Mouse (Mus musculus) hindbrain, embryonic 14.5 days (tissue): ENCODE results near the gene 4921524J17Rik. TPM values are rescaled to one million over a fixed set of nuclear protein-coding genes. Genes with fewer than 3 reads are reported as not detected.
A peak's percentile ranks its signal among the peaks of the same experiment; 100 is the strongest.

Source experiments
- ATAC-seq: fragments of 200-750 bp; cut with Nextera tagmentation; 2 replicates; pipeline ENCODE4 v1.8.0; 2017; ENCODE audit warnings: moderate number of reproducible peaks, mild to moderate bottlenecking, moderate TSS enrichment, moderate library complexity; ENCODE audit not compliant: low FRiP score
- DNase-seq: peaks from one replicate; pipeline ENCODE4 v3.0.0-alpha.2; 2015; ENCODE audit warnings: low spot score
- H3K27ac ChIP-seq: fragments of 300-500 bp; sonication (generic); 2 replicates; pipeline ENCODE4 v1.5.1; 2014; ENCODE audit warnings: mild to moderate bottlenecking, moderate library complexity
- H3K27me3 ChIP-seq: fragments of 300-500 bp; sonication (generic); 2 replicates; pipeline ENCODE4 v1.6.1; 2014; ENCODE audit warnings: mild to moderate bottlenecking, low read length, mixed read lengths; ENCODE audit not compliant: control insufficient read depth, insufficient read depth
- H3K36me3 ChIP-seq: fragments of 300-500 bp; sonication (generic); replicated peaks from 2 replicates; pipeline ENCODE4 v1.6.1; 2014; ENCODE audit not compliant: control insufficient read depth, insufficient read depth
- H3K4me1 ChIP-seq: fragments of 300-500 bp; sonication (generic); replicated peaks from 2 replicates; pipeline ENCODE4 v1.6.1; 2014; ENCODE audit warnings: antibody characterized with exemption, low read length, mixed read lengths; ENCODE audit not compliant: control insufficient read depth, insufficient read depth
- H3K4me2 ChIP-seq: fragments of 300-500 bp; sonication (generic); replicated peaks from 2 replicates; pipeline ENCODE4 v1.6.1; 2014; ENCODE audit warnings: mild to moderate bottlenecking, moderate library complexity
- H3K4me3 ChIP-seq: fragments of 300-500 bp; sonication (generic); replicated peaks from 2 replicates; pipeline ENCODE4 v1.5.1; 2014; ENCODE audit warnings: mild to moderate bottlenecking, low read length
- H3K9ac ChIP-seq: fragments of 300-500 bp; sonication (generic); 2 replicates; pipeline ENCODE4 v1.6.1; 2014
- H3K9me3 ChIP-seq: fragments of 300-500 bp; sonication (generic); 2 replicates; pipeline ENCODE4 v1.6.1; 2016; ENCODE audit warnings: low read length; ENCODE audit not compliant: control insufficient read depth
- WGBS: fragments of 180-500 bp; shearing (Covaris S2); extraction: QIAGEN DNeasy Blood & Tissue Kit; methylation state at CpG from one replicate; pipeline ENCODE4 v1.1.7; 2014; 5-methylcytosine and 5-hydroxymethylcytosine counted together
- polyA plus RNA-seq: library from polyadenylated mRNA; unstranded; fragments of >200 nt; fragmentation: Nextera tagmentation; extraction: Ambion mirVana; gene quantifications from 2 replicates; pipeline ENCODE4 v1.2.1, GENCODE M21; 2014

The 4921524J17Rik gene
- 35.7 and 46.9 TPM in 2 replicates for polyA plus RNA-seq

DNA sequence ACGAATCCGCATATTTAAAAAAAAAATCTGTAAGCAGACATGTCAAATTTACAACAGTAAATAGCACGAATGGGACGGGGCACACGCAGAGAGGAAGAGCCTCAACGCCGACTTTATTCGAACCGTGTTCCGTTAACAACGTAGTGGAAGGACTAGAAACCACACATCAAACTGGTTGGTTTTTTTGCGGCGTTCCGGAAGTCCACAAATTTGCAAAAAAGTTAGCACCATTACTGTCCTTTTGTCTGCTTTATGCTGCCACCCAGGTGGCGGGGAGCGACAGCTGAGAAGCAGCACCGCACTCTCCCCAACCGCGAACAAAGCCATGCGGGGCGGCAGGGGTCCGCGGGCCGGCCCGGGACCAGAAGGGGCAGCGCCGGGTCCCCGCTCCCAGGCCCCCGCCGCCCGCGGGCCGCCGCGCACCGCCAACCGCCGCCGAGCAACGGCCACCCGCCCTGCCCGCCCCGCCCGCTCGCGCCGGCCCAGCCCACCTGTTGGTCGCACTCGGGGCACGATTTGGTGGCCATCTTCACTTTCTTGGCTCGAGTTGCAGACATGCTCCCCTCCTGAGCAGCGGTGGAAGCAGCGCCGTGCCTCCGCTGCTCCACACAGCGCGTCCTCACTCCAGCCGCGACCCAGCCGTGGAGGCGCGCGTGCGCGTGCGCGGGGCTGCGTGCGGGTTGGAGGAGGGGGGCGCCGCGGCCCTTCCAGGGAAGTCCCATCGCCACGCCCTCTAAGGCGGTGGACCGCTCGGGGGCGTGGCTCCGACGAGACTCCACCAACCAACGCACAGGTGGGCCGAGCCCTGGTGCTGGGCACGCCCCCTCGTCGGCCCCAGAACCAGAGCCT is at the start of gene 4921524J17Rik:
TSS of gene 4921524J17Rik (minus strand) at position 666 of the 849 bp plus-strand sequence.
- Histone ChIP-seq H3K4me3 (peak within 1 kb of the TSS; percentile 71), H3K4me1 (peaks cover 21% of the 10 kb centered on the region), H3K9me3 (no peaks in the 10 kb centered on the region), H3K27me3 (no peaks in the 10 kb centered on the region), H3K4me2 (peak within 1 kb of the TSS; percentile 67), H3K27ac (peak within 1 kb of the TSS; percentile 90), H3K9ac (peak within 1 kb of the TSS; percentile 77), H3K36me3 (no peaks in the 10 kb centered on the region)
- ATAC-seq (peak; percentile 99), DNase-seq (peak; percentile 97)
- WGBS = under 1% methylated on average over 80 of the region's 85 CpGs

GRCm38 (mm10) chr8:85482427-85482826 is 49.8 kb upstream of the 4921524J17Rik start:
- no peak overlapping the region for H3K27ac ChIP-seq
- H3K36me3 ChIP-seq = no peaks in the 10 kb centered on the region
- no peaks in the 10 kb centered on the region for H3K4me1 ChIP-seq
- H3K4me2 ChIP-seq = no peak overlapping the region
- H3K9me3 ChIP-seq = no peaks in the 10 kb centered on the region
- H3K4me3 ChIP-seq = no peak overlapping the region
- H3K9ac ChIP-seq = no peak overlapping the region
- H3K27me3 ChIP-seq = no peaks in the 10 kb centered on the region
- 71% methylated on average over 6 of the region's 6 CpGs for WGBS
- DNase-seq (no peak), ATAC-seq (no peak)

GRCm38 (mm10) chr8:85481900-85482299 is 49.3 kb upstream of the 4921524J17Rik start:
- no peak overlapping the region for H3K9ac ChIP-seq
- no peak overlapping the region for H3K4me3 ChIP-seq
- 32% methylated on average over 10 of the region's 10 CpGs for WGBS
- H3K9me3 ChIP-seq = no peaks in the 10 kb centered on the region
- no peak overlapping the region for H3K27ac ChIP-seq
- H3K36me3 ChIP-seq = no peaks in the 10 kb centered on the region
- peak overlapping the region; percentile 34 for H3K4me2 ChIP-seq
- no peaks in the 10 kb centered on the region for H3K27me3 ChIP-seq
- no peak for DNase-seq
- ATAC-seq = no peak
- no peaks in the 10 kb centered on the region for H3K4me1 ChIP-seq

GRCm38 (mm10) chr8:85479710-85480109 is 47.1 kb upstream of the 4921524J17Rik start:
- ATAC-seq = no peak
- Histone ChIP-seq H3K4me3 (no peak overlapping the region), H3K9ac (no peak overlapping the region), H3K4me1 (no peaks in the 10 kb centered on the region), H3K4me2 (no peak overlapping the region), H3K36me3 (no peaks in the 10 kb centered on the region), H3K27me3 (no peaks in the 10 kb centered on the region), H3K9me3 (no peaks in the 10 kb centered on the region), H3K27ac (no peak overlapping the region)
- DNase-seq = no peak
- 86% methylated on average over 2 of the region's 2 CpGs for WGBS

GRCm38 (mm10) chr8:85478397-85478796 is 45.8 kb upstream of the 4921524J17Rik start:
- no peak for DNase-seq
- WGBS = 91% methylated on average over 2 of the region's 2 CpGs
- ATAC-seq = no peak

DNA sequence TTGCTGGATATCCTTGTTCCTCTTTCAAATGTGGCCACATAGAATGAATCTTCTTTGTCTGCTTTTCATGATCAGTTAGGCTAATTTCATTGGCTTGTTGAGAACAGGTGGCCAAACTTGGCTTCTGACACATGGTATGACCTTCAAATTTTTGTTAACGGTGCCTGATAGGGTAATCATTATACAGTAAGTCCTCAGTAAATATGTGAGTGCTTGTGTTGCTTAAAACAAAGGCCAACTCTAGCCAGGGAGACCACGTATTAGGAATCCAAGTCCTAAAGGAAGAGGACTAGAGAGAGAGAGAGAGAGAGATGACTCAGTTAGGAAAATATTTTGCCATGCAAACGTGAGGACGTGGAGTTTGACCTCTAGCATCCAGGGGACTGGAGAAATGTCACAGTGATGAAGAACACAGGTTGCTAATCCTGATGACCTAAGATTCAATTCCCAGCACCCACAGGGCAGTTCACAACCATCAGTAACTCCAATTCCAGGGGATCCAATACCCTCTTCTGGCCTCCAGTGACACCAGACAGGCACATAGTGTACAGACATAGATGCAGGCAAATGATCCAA is 44.4 kb upstream of the 4921524J17Rik start:
- H3K36me3 ChIP-seq = no peaks in the 10 kb centered on the region
- WGBS = 88% methylated on average over 4 of the region's 4 CpGs

More at GRCm38 (mm10) chr8:85478397-85478796, 45.8 kb upstream of the 4921524J17Rik start:
- no peaks in the 10 kb centered on the region for H3K9me3 ChIP-seq
- no peak overlapping the region for H3K4me3 ChIP-seq
- no peak overlapping the region for H3K27ac ChIP-seq
- H3K4me2 ChIP-seq = no peak overlapping the region
- H3K36me3 ChIP-seq = no peaks in the 10 kb centered on the region
- H3K9ac ChIP-seq = no peak overlapping the region
- H3K27me3 ChIP-seq = no peaks in the 10 kb centered on the region
- H3K4me1 ChIP-seq = no peaks in the 10 kb centered on the region

GRCm38 (mm10) chr8:85474924-85475323 is 42.3 kb upstream of the 4921524J17Rik start:
- H3K9ac ChIP-seq = no peak overlapping the region
- H3K27me3 ChIP-seq = no peaks in the 10 kb centered on the region
- H3K4me3 ChIP-seq = no peak overlapping the region
- no peak overlapping the region for H3K4me2 ChIP-seq
- no peak for DNase-seq
- no peaks in the 10 kb centered on the region for H3K4me1 ChIP-seq
- H3K27ac ChIP-seq = no peak overlapping the region
- no peaks in the 10 kb centered on the region for H3K36me3 ChIP-seq
- ATAC-seq = no peak
- WGBS = 93% methylated on average over 3 of the region's 3 CpGs
- no peaks in the 10 kb centered on the region for H3K9me3 ChIP-seq

More for the DNA sequence above, 44.4 kb upstream of the 4921524J17Rik start:
- H3K9ac ChIP-seq = no peak overlapping the region
- no peak for ATAC-seq
- no peaks in the 10 kb centered on the region for H3K4me1 ChIP-seq
- H3K9me3 ChIP-seq = no peaks in the 10 kb centered on the region
- no peak overlapping the region for H3K27ac ChIP-seq
- DNase-seq = no peak
- H3K27me3 ChIP-seq = no peaks in the 10 kb centered on the region
- H3K4me2 ChIP-seq = no peak overlapping the region
- H3K4me3 ChIP-seq = no peak overlapping the region

DNA sequence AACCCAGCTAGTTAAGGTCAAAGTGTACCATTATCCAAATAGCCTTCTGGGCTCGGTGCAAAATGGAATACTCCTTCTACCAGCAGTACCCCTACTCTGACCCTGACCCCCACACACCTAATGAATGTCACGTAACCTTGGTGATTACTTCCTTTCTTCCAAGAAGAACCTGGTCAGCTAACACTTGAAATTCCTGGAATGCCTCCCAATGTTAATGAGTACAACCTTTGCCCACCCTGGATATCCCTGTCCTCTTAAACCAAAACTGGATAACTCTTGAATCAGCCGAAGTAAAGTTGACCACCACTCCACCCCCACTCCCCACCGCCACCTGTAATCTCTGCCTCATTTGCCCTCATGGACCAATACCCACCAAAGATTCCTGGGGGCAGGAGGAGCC is 40.6 kb upstream of the 4921524J17Rik start:
- 90% methylated on average over 4 of the region's 4 CpGs for WGBS
- no peak overlapping the region for H3K27ac ChIP-seq
- DNase-seq = no peak
- H3K9ac ChIP-seq = no peak overlapping the region
- no peaks in the 10 kb centered on the region for H3K27me3 ChIP-seq
- no peaks in the 10 kb centered on the region for H3K36me3 ChIP-seq
- H3K9me3 ChIP-seq = no peaks in the 10 kb centered on the region
- no peak overlapping the region for H3K4me3 ChIP-seq
- ATAC-seq = no peak
- H3K4me2 ChIP-seq = no peak overlapping the region
- no peaks in the 10 kb centered on the region for H3K4me1 ChIP-seq

DNA sequence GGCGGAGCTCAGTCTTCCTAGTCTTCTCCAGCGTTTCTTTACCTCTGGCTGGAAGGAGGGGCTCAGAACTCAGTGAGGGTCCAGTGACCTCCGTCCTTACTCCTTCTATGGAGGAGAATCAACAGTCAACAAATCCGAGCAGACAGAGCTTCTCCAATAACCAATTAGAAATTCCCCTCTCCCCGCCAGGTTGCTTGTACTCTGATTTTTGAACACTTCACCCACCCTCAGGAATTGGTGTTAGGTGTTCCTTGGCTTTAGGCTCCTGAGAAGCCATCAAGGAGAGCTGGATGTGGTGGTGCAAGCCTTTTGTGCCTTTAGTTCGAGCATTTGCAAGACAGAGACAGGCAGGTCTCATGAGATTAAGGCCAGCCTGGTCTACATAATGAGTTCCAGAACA is 40.2 kb upstream of the 4921524J17Rik start:
- 69% methylated on average over 6 of the region's 6 CpGs for WGBS
- no peak overlapping the region for H3K27ac ChIP-seq
- ATAC-seq (no peak), DNase-seq (no peak)
- no peaks in the 10 kb centered on the region for H3K4me1 ChIP-seq
- no peak overlapping the region for H3K4me3 ChIP-seq
- no peaks in the 10 kb centered on the region for H3K36me3 ChIP-seq
- H3K9me3 ChIP-seq = no peaks in the 10 kb centered on the region
- no peak overlapping the region for H3K9ac ChIP-seq
- H3K4me2 ChIP-seq = no peak overlapping the region
- no peaks in the 10 kb centered on the region for H3K27me3 ChIP-seq
